In genomic region chr1:33044388-33044787, GRCm38 (mm10) we compare ENCODE assay signal across 22 mouse cellular contexts.
DNase-seq lines count a peak whose midpoint lies in the region; ATAC-seq and TF ChIP-seq lines count a peak whose summit lies in the region.
"Had no signal": no experiment of that assay in that cellular context is flagged by ENCODE, and none has a peak within 500 bp of the region (broad histone marks: within the 10 kb centered on the region; RNA-seq: fewer than 3 reads in every experiment).

No protein-coding gene starts in this region.

- no peak overlapping the region for H3K27ac ChIP-seq in hindbrain, embryonic 11.5 days (ENCODE audit: low read depth, low read length)
- H3K27ac ChIP-seq in hindbrain, embryonic 14.5 days = no peak overlapping the region
- no peak overlapping the region for H3K27ac ChIP-seq in hindbrain, embryonic 12.5 days
- no peak overlapping the region for H3K27ac ChIP-seq in hindbrain, embryonic 16.5 days (ENCODE audit: low read depth, low read length)
- H3K27ac ChIP-seq in midbrain, embryonic 11.5 days (ENCODE audit: low read depth, low read length) = no peak overlapping the region
- H3K27ac ChIP-seq in midbrain, postnatal 0 days (ENCODE audit: low read depth, low read length) = no peak overlapping the region
- no peak overlapping the region for H3K27ac ChIP-seq in midbrain, embryonic 14.5 days (replicated peaks; ENCODE audit: low read depth, low read length)
- H3K27ac ChIP-seq in midbrain, embryonic 10.5 days (replicated peaks) = no peak overlapping the region

- no peaks in the 10 kb centered on the region for H3K27me3 ChIP-seq in hindbrain, embryonic 11.5 days (ENCODE audit: control insufficient read depth, insufficient read depth, low read length)
- H3K27me3 ChIP-seq in hindbrain, embryonic 14.5 days (ENCODE audit: control insufficient read depth, insufficient read depth, low read length) = no peaks in the 10 kb centered on the region
- H3K27me3 ChIP-seq in hindbrain, embryonic 12.5 days = no peaks in the 10 kb centered on the region
- no peaks in the 10 kb centered on the region for H3K27me3 ChIP-seq in hindbrain, embryonic 16.5 days (replicated peaks; ENCODE audit: control insufficient read depth, insufficient read depth, low read length)
- H3K27me3 ChIP-seq in midbrain, embryonic 11.5 days (ENCODE audit: control insufficient read depth, insufficient read depth, low read length) = no peaks in the 10 kb centered on the region
- H3K27me3 ChIP-seq in midbrain, postnatal 0 days (ENCODE audit: insufficient read depth, low read length) = no peaks in the 10 kb centered on the region
- no peaks in the 10 kb centered on the region for H3K27me3 ChIP-seq in midbrain, embryonic 14.5 days (ENCODE audit: control insufficient read depth, insufficient read depth, low read length)
- no peaks in the 10 kb centered on the region for H3K27me3 ChIP-seq in midbrain, embryonic 10.5 days (ENCODE audit: low read depth, poor library complexity, severe bottlenecking)
- H3K27me3 ChIP-seq: CH12.LX had no signal

- no peaks in the 10 kb centered on the region for H3K36me3 ChIP-seq in hindbrain, embryonic 11.5 days (ENCODE audit: control insufficient read depth, insufficient read depth, low read length)
- no peaks in the 10 kb centered on the region for H3K36me3 ChIP-seq in hindbrain, embryonic 14.5 days (replicated peaks; ENCODE audit: control insufficient read depth, insufficient read depth)
- no peaks in the 10 kb centered on the region for H3K36me3 ChIP-seq in hindbrain, embryonic 12.5 days
- no peaks in the 10 kb centered on the region for H3K36me3 ChIP-seq in hindbrain, embryonic 16.5 days (ENCODE audit: control insufficient read depth, insufficient read depth, low read length)
- no peaks in the 10 kb centered on the region for H3K36me3 ChIP-seq in midbrain, embryonic 11.5 days (ENCODE audit: control insufficient read depth, insufficient read depth, low read length)
- no peaks in the 10 kb centered on the region for H3K36me3 ChIP-seq in midbrain, postnatal 0 days (ENCODE audit: insufficient read depth, low read length)
- no peaks in the 10 kb centered on the region for H3K36me3 ChIP-seq in midbrain, embryonic 14.5 days (ENCODE audit: control insufficient read depth, insufficient read depth, low read length)
- H3K36me3 ChIP-seq in midbrain, embryonic 10.5 days = no peaks in the 10 kb centered on the region
- H3K36me3 ChIP-seq: G1E had no signal

- H3K9me3 ChIP-seq in hindbrain, embryonic 11.5 days (ENCODE audit: control insufficient read depth, low read length) = no peaks in the 10 kb centered on the region
- no peaks in the 10 kb centered on the region for H3K9me3 ChIP-seq in hindbrain, embryonic 14.5 days (ENCODE audit: control insufficient read depth, low read length)
- H3K9me3 ChIP-seq in hindbrain, embryonic 12.5 days (replicated peaks) = no peaks in the 10 kb centered on the region
- H3K9me3 ChIP-seq in hindbrain, embryonic 16.5 days (ENCODE audit: control insufficient read depth, low read length) = no peaks in the 10 kb centered on the region
- no peaks in the 10 kb centered on the region for H3K9me3 ChIP-seq in midbrain, embryonic 11.5 days (ENCODE audit: control insufficient read depth, low read length)
- H3K9me3 ChIP-seq in midbrain, postnatal 0 days (ENCODE audit: low read length) = no peaks in the 10 kb centered on the region
- H3K9me3 ChIP-seq in midbrain, embryonic 14.5 days (ENCODE audit: control insufficient read depth, low read length) = no peaks in the 10 kb centered on the region
- no peaks in the 10 kb centered on the region for H3K9me3 ChIP-seq in midbrain, embryonic 10.5 days (replicated peaks)
- H3K9me3 ChIP-seq: G1E had no signal

- no peaks in the 10 kb centered on the region for H3K4me1 ChIP-seq in hindbrain, embryonic 11.5 days (replicated peaks; ENCODE audit: control insufficient read depth, insufficient read depth, low read length)
- H3K4me1 ChIP-seq in hindbrain, embryonic 14.5 days (replicated peaks; ENCODE audit: control insufficient read depth, insufficient read depth, low read length) = no peaks in the 10 kb centered on the region
- H3K4me1 ChIP-seq in hindbrain, embryonic 12.5 days = no peaks in the 10 kb centered on the region
- H3K4me1 ChIP-seq in hindbrain, embryonic 16.5 days (ENCODE audit: control insufficient read depth, insufficient read depth, low read depth, low read length) = no peaks in the 10 kb centered on the region
- H3K4me1 ChIP-seq in midbrain, embryonic 11.5 days (ENCODE audit: control insufficient read depth, insufficient read depth, low read length) = no peaks in the 10 kb centered on the region
- no peaks in the 10 kb centered on the region for H3K4me1 ChIP-seq in midbrain, postnatal 0 days (ENCODE audit: insufficient read depth, low read length)
- H3K4me1 ChIP-seq in midbrain, embryonic 14.5 days (ENCODE audit: control insufficient read depth, insufficient read depth, low read length) = no peaks in the 10 kb centered on the region
- H3K4me1 ChIP-seq in midbrain, embryonic 10.5 days = peaks cover 8% of the 10 kb centered on the region

- ATAC-seq in hindbrain, embryonic 11.5 days (ENCODE audit: low FRiP score) = peak; percentile 33; the same call in 1 of the 2 replicates
- no peak for ATAC-seq in hindbrain, embryonic 14.5 days (ENCODE audit: low FRiP score)
- ATAC-seq in hindbrain, embryonic 12.5 days (ENCODE audit: low FRiP score) = 0 out of 2 replicates have a peak, but pooled peaks have one; percentile 56
- ATAC-seq in hindbrain, embryonic 16.5 days = no peak
- ATAC-seq in midbrain, embryonic 11.5 days (ENCODE audit: low FRiP score) = peak; percentile 55; the same call in 1 of the 2 replicates
- ATAC-seq in midbrain, postnatal 0 days (ENCODE audit: low FRiP score) = no peak
- ATAC-seq in midbrain, embryonic 14.5 days (ENCODE audit: low FRiP score, low TSS enrichment) = peak; percentile 46; the same call in 1 of the 2 replicates
- ATAC-seq: activated CD4-positive, CD25-positive, alpha-beta regulatory T cell, adult 4 months; CD4-positive, CD25-positive, alpha-beta regulatory T cell, adult 4 months; Patski had no signal

- no peak overlapping the region for H3K9ac ChIP-seq in hindbrain, embryonic 11.5 days (ENCODE audit: low read depth, low read length)
- H3K9ac ChIP-seq in hindbrain, embryonic 14.5 days = no peak overlapping the region
- no peak overlapping the region for H3K9ac ChIP-seq in hindbrain, embryonic 12.5 days
- H3K9ac ChIP-seq in hindbrain, embryonic 16.5 days (ENCODE audit: low read depth, low read length) = no peak overlapping the region
- H3K9ac ChIP-seq in midbrain, embryonic 11.5 days (ENCODE audit: low read length) = no peak overlapping the region
- H3K9ac ChIP-seq in midbrain, postnatal 0 days (replicated peaks; ENCODE audit: low read length, poor library complexity, severe bottlenecking) = no peak overlapping the region
- H3K9ac ChIP-seq in midbrain, embryonic 14.5 days (replicated peaks; ENCODE audit: low read length) = no peak overlapping the region

- TF ChIP-seq CTCF in midbrain, postnatal 0 days (IDR thresholded peaks at IDR 0.05) = no peak

- H3K4me3 ChIP-seq in hindbrain, embryonic 11.5 days (ENCODE audit: low read depth, low read length) = no peak overlapping the region
- H3K4me3 ChIP-seq in hindbrain, embryonic 14.5 days (replicated peaks; ENCODE audit: low read length) = no peak overlapping the region
- H3K4me3 ChIP-seq in hindbrain, embryonic 12.5 days = no peak overlapping the region
- no peak overlapping the region for H3K4me3 ChIP-seq in hindbrain, embryonic 16.5 days (ENCODE audit: low read length)
- no peak overlapping the region for H3K4me3 ChIP-seq in midbrain, embryonic 11.5 days (ENCODE audit: low read depth, low read length)
- no peak overlapping the region for H3K4me3 ChIP-seq in midbrain, postnatal 0 days (ENCODE audit: low read depth, low read length)
- H3K4me3 ChIP-seq in midbrain, embryonic 14.5 days (replicated peaks; ENCODE audit: low read depth, low read length) = no peak overlapping the region
- no peak overlapping the region for H3K4me3 ChIP-seq in midbrain, embryonic 10.5 days

- 94% methylated on average over 2 of the region's 2 CpGs for WGBS in hindbrain, embryonic 11.5 days
- 87% methylated on average over 2 of the region's 2 CpGs for WGBS in hindbrain, embryonic 14.5 days
- WGBS in hindbrain, embryonic 12.5 days = 89% methylated on average over 2 of the region's 2 CpGs
- 87% methylated on average over 2 of the region's 2 CpGs for WGBS in hindbrain, embryonic 16.5 days
- 89% methylated on average over 2 of the region's 2 CpGs for WGBS in midbrain, embryonic 11.5 days
- WGBS in midbrain, postnatal 0 days = 82% methylated on average over 2 of the region's 2 CpGs
- WGBS in midbrain, embryonic 14.5 days = 92% methylated on average over 2 of the region's 2 CpGs
- WGBS in midbrain, embryonic 10.5 days = 83% methylated on average over 2 of the region's 2 CpGs

- no peak for DNase-seq in hindbrain, embryonic 11.5 days (ENCODE audit: low spot score)
- DNase-seq in hindbrain, embryonic 14.5 days (ENCODE audit: low spot score) = no peak
- DNase-seq in midbrain, embryonic 11.5 days (ENCODE audit: low spot score, missing footprints) = no peak
- DNase-seq in midbrain, postnatal 0 days (ENCODE audit: low spot score) = no peak
- DNase-seq in midbrain, embryonic 14.5 days = no peak
- no peak for DNase-seq in midbrain, embryonic 10.5 days (ENCODE audit: low spot score)
- DNase-seq: adrenal gland, adult 2 months; adrenal gland, adult 8-10 months; adrenal gland, postnatal 10 days; adrenal gland, postnatal 14 days; adrenal gland, postnatal 25 days; adrenal gland, postnatal 36 days; B cell, adult 2 months; cerebellum, adult 11 months; cerebellum, adult 11-12 months had no signal

- no peak overlapping the region for H3K4me2 ChIP-seq in hindbrain, embryonic 11.5 days (replicated peaks; ENCODE audit: low read depth, low read length)
- no peak overlapping the region for H3K4me2 ChIP-seq in hindbrain, embryonic 14.5 days (replicated peaks)
- no peak overlapping the region for H3K4me2 ChIP-seq in hindbrain, embryonic 12.5 days (replicated peaks)
- H3K4me2 ChIP-seq in hindbrain, embryonic 16.5 days (ENCODE audit: low read length) = no peak overlapping the region
- no peak overlapping the region for H3K4me2 ChIP-seq in midbrain, embryonic 11.5 days
- no peak overlapping the region for H3K4me2 ChIP-seq in midbrain, postnatal 0 days (ENCODE audit: low read depth, low read length, poor library complexity, severe bottlenecking)
- no peak overlapping the region for H3K4me2 ChIP-seq in midbrain, embryonic 14.5 days (ENCODE audit: low read length)

Comparison
In these comparisons a context has a peak if more than half of its experiments do, and no peak if none do; other contexts are left out.
1. ATAC-seq: peak in hindbrain, embryonic 11.5 days (single experiment), hindbrain, embryonic 12.5 days (single experiment), midbrain, embryonic 11.5 days (single experiment) and midbrain, embryonic 14.5 days (single experiment); none in hindbrain, embryonic 14.5 days (single experiment), hindbrain, embryonic 16.5 days (single experiment) and midbrain, postnatal 0 days (single experiment).